Mouse (Mus musculus) bone marrow macrophage, adult 2 months (primary cell): ENCODE data around the gene Tmprss7.

Source experiments
- CTCF ChIP-seq: IDR thresholded peaks from 2 replicates; pipeline ENCODE4 v1.5.1; 2012; ENCODE audit warnings: low read depth, mild to moderate bottlenecking, low read length, moderate library complexity
- POLR2A ChIP-seq: IDR thresholded peaks from 2 replicates; pipeline ENCODE4 v1.6.1; 2012; ENCODE audit warnings: mild to moderate bottlenecking, low read depth, low read length, borderline replicate concordance

DNA sequence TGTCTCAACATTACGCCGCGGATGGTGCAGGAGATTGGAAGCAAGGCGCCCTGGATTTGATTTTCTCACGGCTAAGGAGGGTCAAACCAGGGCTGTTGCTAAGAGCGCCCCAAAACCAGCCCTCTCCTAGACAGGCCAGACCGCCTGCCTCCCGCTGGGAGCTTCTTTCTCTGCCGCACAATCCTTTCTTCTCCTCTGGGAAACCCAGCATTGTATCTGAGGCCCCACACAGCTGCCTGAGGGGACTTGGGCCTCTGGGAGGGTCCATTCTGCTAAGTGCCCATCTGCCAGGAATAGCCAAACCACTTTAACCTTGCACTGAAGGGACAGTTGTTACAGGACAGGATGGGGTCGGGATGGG is 31.3 kb upstream of the Tmprss7 start:
- TF ChIP-seq CTCF = no peak
- no peak for TF ChIP-seq POLR2A
